Mouse (Mus musculus): ENCODE data around the gene C1qtnf2. TPM values are rescaled to one million over a fixed set of nuclear protein-coding genes. Genes with fewer than 3 reads are reported as not detected.

The C1qtnf2 gene
- polyA plus RNA-seq, 1 experiment from 2014 or later: 0.78 TPM

GRCm38 (mm10) chr11:43483122-43483792 lies 9.2 kb downstream of the C1qtnf2 start:
- Histone ChIP-seq H3K36me3 (replicated peaks) (no peaks in the 10 kb centered on the region), H3K4me1 (replicated peaks) (no peaks in the 10 kb centered on the region), H3K4me3 (replicated peaks) (no peak overlapping the region), H3K9ac (no peak overlapping the region), H3K27me3 (no peaks in the 10 kb centered on the region), H3K27ac (replicated peaks) (no peak overlapping the region), H3K4me2 (no peak overlapping the region), H3K9me3 (replicated peaks) (no peaks in the 10 kb centered on the region)
- WGBS (ENCODE audit: insufficient replicate concordance): 32% methylated on average over 6 of the region's 6 CpGs
- ATAC-seq (ENCODE audit: insufficient read depth): no peak

GRCm38 (mm10) chr11:43484057-43484456 lies 10.0 kb downstream of the C1qtnf2 start:
- H3K9ac ChIP-seq: no peak overlapping the region
- no peak overlapping the region for H3K4me2 ChIP-seq
- WGBS (ENCODE audit: insufficient replicate concordance): 47% methylated on average over 4 of the region's 4 CpGs
- no peak overlapping the region for H3K27ac ChIP-seq (replicated peaks)
- H3K36me3 ChIP-seq (replicated peaks): no peaks in the 10 kb centered on the region
- H3K4me1 ChIP-seq (replicated peaks): no peaks in the 10 kb centered on the region
- ATAC-seq (ENCODE audit: insufficient read depth): no peak
- H3K27me3 ChIP-seq: no peaks in the 10 kb centered on the region
- H3K9me3 ChIP-seq (replicated peaks): no peaks in the 10 kb centered on the region
- H3K4me3 ChIP-seq (replicated peaks): no peak overlapping the region

GRCm38 (mm10) chr11:43484652-43485051 lies 10.6 kb downstream of the C1qtnf2 start:
- Histone ChIP-seq H3K27ac (replicated peaks) (no peak overlapping the region), H3K36me3 (replicated peaks) (no peaks in the 10 kb centered on the region), H3K4me1 (replicated peaks) (no peaks in the 10 kb centered on the region), H3K9me3 (replicated peaks) (no peaks in the 10 kb centered on the region), H3K4me3 (replicated peaks) (no peak overlapping the region), H3K4me2 (no peak overlapping the region), H3K27me3 (no peaks in the 10 kb centered on the region), H3K9ac (no peak overlapping the region)
- no peak for ATAC-seq (ENCODE audit: insufficient read depth)
- WGBS (ENCODE audit: insufficient replicate concordance): 38% methylated on average over 11 of the region's 11 CpGs

GRCm38 (mm10) chr11:43485855-43486254 lies 11.8 kb downstream of the C1qtnf2 start:
- WGBS (ENCODE audit: insufficient replicate concordance): 72% methylated on average over 9 of the region's 9 CpGs
- ATAC-seq (ENCODE audit: insufficient read depth): no peak

GRCm38 (mm10) chr11:43492663-43493062 lies 18.6 kb downstream of the C1qtnf2 start:
- H3K4me3 ChIP-seq (replicated peaks): no peak overlapping the region
- no peaks in the 10 kb centered on the region for H3K9me3 ChIP-seq (replicated peaks)
- no peak overlapping the region for H3K9ac ChIP-seq
- no peaks in the 10 kb centered on the region for H3K27me3 ChIP-seq
- H3K4me1 ChIP-seq (replicated peaks): no peaks in the 10 kb centered on the region
- no peak overlapping the region for H3K4me2 ChIP-seq
- 33% methylated on average over 7 of the region's 7 CpGs for WGBS (ENCODE audit: insufficient replicate concordance)
- no peak overlapping the region for H3K27ac ChIP-seq (replicated peaks)
- no peaks in the 10 kb centered on the region for H3K36me3 ChIP-seq (replicated peaks)
- ATAC-seq (ENCODE audit: insufficient read depth): no peak

More at GRCm38 (mm10) chr11:43485855-43486254, 11.8 kb downstream of the C1qtnf2 start:
- Histone ChIP-seq H3K9ac (no peak overlapping the region), H3K4me1 (replicated peaks) (no peaks in the 10 kb centered on the region), H3K4me2 (no peak overlapping the region), H3K4me3 (replicated peaks) (no peak overlapping the region), H3K36me3 (replicated peaks) (no peaks in the 10 kb centered on the region), H3K27ac (replicated peaks) (no peak overlapping the region), H3K27me3 (no peaks in the 10 kb centered on the region), H3K9me3 (replicated peaks) (no peaks in the 10 kb centered on the region)

- WGBS (ENCODE audit: insufficient replicate concordance): 28% methylated on average over 6 of the region's 6 CpGs
- Histone ChIP-seq H3K9ac (no peak overlapping the region), H3K27me3 (no peaks in the 10 kb centered on the region), H3K4me3 (replicated peaks) (no peak overlapping the region), H3K27ac (replicated peaks) (no peak overlapping the region), H3K9me3 (replicated peaks) (no peaks in the 10 kb centered on the region), H3K4me1 (replicated peaks) (no peaks in the 10 kb centered on the region), H3K4me2 (no peak overlapping the region), H3K36me3 (replicated peaks) (no peaks in the 10 kb centered on the region)
- no peak for ATAC-seq (ENCODE audit: insufficient read depth)
Observed at GRCm38 (mm10) chr11:43493815-43494409, 19.8 kb downstream of the C1qtnf2 start.

- Histone ChIP-seq H3K27ac (replicated peaks) (no peak overlapping the region), H3K36me3 (replicated peaks) (no peaks in the 10 kb centered on the region), H3K9me3 (replicated peaks) (no peaks in the 10 kb centered on the region), H3K4me1 (replicated peaks) (no peaks in the 10 kb centered on the region), H3K4me3 (replicated peaks) (no peak overlapping the region), H3K9ac (no peak overlapping the region), H3K27me3 (no peaks in the 10 kb centered on the region), H3K4me2 (no peak overlapping the region)
- ATAC-seq (ENCODE audit: insufficient read depth): no peak
- 49% methylated on average over 8 of the region's 8 CpGs for WGBS (ENCODE audit: insufficient replicate concordance)
Observed at GRCm38 (mm10) chr11:43495037-43495436, 21.0 kb downstream of the C1qtnf2 start.

GRCm38 (mm10) chr11:43495532-43495931 lies 21.5 kb downstream of the C1qtnf2 start:
- Histone ChIP-seq H3K27ac (replicated peaks) (no peak overlapping the region), H3K4me3 (replicated peaks) (no peak overlapping the region), H3K4me2 (no peak overlapping the region), H3K27me3 (no peaks in the 10 kb centered on the region), H3K36me3 (replicated peaks) (no peaks in the 10 kb centered on the region), H3K4me1 (replicated peaks) (no peaks in the 10 kb centered on the region), H3K9me3 (replicated peaks) (no peaks in the 10 kb centered on the region), H3K9ac (no peak overlapping the region)
- no peak for ATAC-seq (ENCODE audit: insufficient read depth)
- WGBS (ENCODE audit: insufficient replicate concordance): 49% methylated on average over 3 of the region's 3 CpGs

GRCm38 (mm10) chr11:43501256-43501655 lies 27.2 kb downstream of the C1qtnf2 start:
- Histone ChIP-seq H3K4me2 (no peak overlapping the region), H3K4me1 (replicated peaks) (no peaks in the 10 kb centered on the region), H3K27ac (replicated peaks) (no peak overlapping the region), H3K36me3 (replicated peaks) (no peaks in the 10 kb centered on the region), H3K27me3 (no peaks in the 10 kb centered on the region), H3K9me3 (replicated peaks) (no peaks in the 10 kb centered on the region), H3K9ac (no peak overlapping the region), H3K4me3 (replicated peaks) (no peak overlapping the region)
- 72% methylated on average over 6 of the region's 6 CpGs for WGBS (ENCODE audit: insufficient replicate concordance)
- ATAC-seq (ENCODE audit: insufficient read depth): no peak

- no peak for ATAC-seq (ENCODE audit: insufficient read depth)
- Histone ChIP-seq H3K4me1 (replicated peaks) (no peaks in the 10 kb centered on the region), H3K4me3 (replicated peaks) (no peak overlapping the region), H3K27ac (replicated peaks) (no peak overlapping the region), H3K36me3 (replicated peaks) (no peaks in the 10 kb centered on the region), H3K9ac (no peak overlapping the region), H3K4me2 (no peak overlapping the region), H3K9me3 (replicated peaks) (no peaks in the 10 kb centered on the region), H3K27me3 (no peaks in the 10 kb centered on the region)
- 68% methylated on average over 7 of the region's 7 CpGs for WGBS (ENCODE audit: insufficient replicate concordance)
Observed at GRCm38 (mm10) chr11:43505188-43505587, 31.1 kb downstream of the C1qtnf2 start.

- Histone ChIP-seq H3K9ac (no peak overlapping the region), H3K9me3 (replicated peaks) (no peaks in the 10 kb centered on the region), H3K4me3 (replicated peaks) (no peak overlapping the region), H3K36me3 (replicated peaks) (no peaks in the 10 kb centered on the region), H3K4me1 (replicated peaks) (no peaks in the 10 kb centered on the region), H3K4me2 (no peak overlapping the region), H3K27ac (replicated peaks) (no peak overlapping the region), H3K27me3 (no peaks in the 10 kb centered on the region)
- whole genome bisulfite sequencing (ENCODE audit: insufficient replicate concordance): 60% methylated on average over 6 of the region's 6 CpGs
- ATAC-seq (ENCODE audit: insufficient read depth): no peak
Observed at GRCm38 (mm10) chr11:43507976-43508375, 33.9 kb downstream of the C1qtnf2 start.

GRCm38 (mm10) chr11:43509878-43510277 lies 35.8 kb downstream of the C1qtnf2 start:
- Histone ChIP-seq H3K27me3 (no peaks in the 10 kb centered on the region), H3K4me2 (no peak overlapping the region), H3K4me1 (replicated peaks) (no peaks in the 10 kb centered on the region), H3K9me3 (replicated peaks) (no peaks in the 10 kb centered on the region), H3K4me3 (replicated peaks) (no peak overlapping the region), H3K36me3 (replicated peaks) (no peaks in the 10 kb centered on the region), H3K27ac (replicated peaks) (no peak overlapping the region), H3K9ac (no peak overlapping the region)
- no peak for ATAC-seq (ENCODE audit: insufficient read depth)
- 71% methylated on average over 5 of the region's 5 CpGs for WGBS (ENCODE audit: insufficient replicate concordance)

Data from liver, embryonic 15.5 days (tissue).